8 mouse cellular contexts compared by ENCODE assay signal in genomic region chr5:113993031-113993486, GRCm38 (mm10). TPM values are rescaled to one million over a fixed set of nuclear protein-coding genes. Genes with fewer than 3 reads are reported as not detected.
DNase-seq lines count a peak whose midpoint lies in the region; ATAC-seq and TF ChIP-seq lines count a peak whose summit lies in the region.

No protein-coding gene starts in this region.

- H3K4me2 ChIP-seq in kidney, embryonic 16.5 days (replicated peaks; ENCODE audit: low read depth, low read length) = peak overlapping the region; percentile 86

- H3K4me3 ChIP-seq in cortical plate, adult 2 months (ENCODE audit: insufficient read depth, low read length) = peak overlapping the region; percentile 95
- H3K4me3 ChIP-seq in kidney, embryonic 16.5 days (ENCODE audit: low read length) = peak overlapping the region; percentile 91

- H3K9me3 ChIP-seq in kidney, embryonic 16.5 days (ENCODE audit: low read length) = no peaks in the 10 kb centered on the region

- H3K9ac ChIP-seq in kidney, embryonic 16.5 days (replicated peaks; ENCODE audit: low read length) = peak overlapping the region; percentile 95

- no peak for TF ChIP-seq CTCF in cortical plate, adult 2 months (IDR thresholded peaks at IDR 0.05; ENCODE audit: extremely low read depth, insufficient read depth, low read length)

- peak; percentile 64 to 85 for DNase-seq in adrenal gland, adult (ENCODE audit: inconsistent age in 2 of 2, low spot score in 1 of 2)
- DNase-seq in adrenal gland, adult 8-10 months = no peak
- peak; percentile 64 for DNase-seq in NIH3T3 (ENCODE audit: low read depth)
- DNase-seq in heart, adult 8-10 months (ENCODE audit: low spot score) = peak; percentile 33
- DNase-seq in lung, postnatal 14 days = peak; percentile 47
- peak; percentile 61 to 66 for DNase-seq in right cerebral cortex, postnatal 10 days (ENCODE audit: low spot score in 2 of 2)

- H3K4me1 ChIP-seq in cortical plate, adult 2 months (ENCODE audit: control insufficient read depth, insufficient read depth, low read length) = peaks cover 6% of the 10 kb centered on the region; the same call in 1 of the 2 replicates
- peaks cover 35% of the 10 kb centered on the region for H3K4me1 ChIP-seq in kidney, embryonic 16.5 days (ENCODE audit: insufficient read depth, low read length)

- TF ChIP-seq POLR2A in cortical plate, adult 2 months (IDR thresholded peaks at IDR 0.05; ENCODE audit: extremely low read depth, insufficient read depth, low read length) = no peak

- peak overlapping the region; percentile 51; the same call in 1 of the 2 replicates for H3K27ac ChIP-seq in cortical plate, adult 2 months (ENCODE audit: insufficient read depth, low read length)
- peak overlapping the region; percentile 96 for H3K27ac ChIP-seq in kidney, embryonic 16.5 days (ENCODE audit: low read length)

- H3K36me3 ChIP-seq in kidney, embryonic 16.5 days (ENCODE audit: insufficient read depth, low read length) = peaks cover 8% of the 10 kb centered on the region; the same call in 1 of the 2 replicates

- under 1% methylated on average over 22 of the region's 22 CpGs for WGBS in kidney, embryonic 16.5 days

- H3K27me3 ChIP-seq in kidney, embryonic 16.5 days (ENCODE audit: insufficient read depth, low read length) = no peaks in the 10 kb centered on the region

- ATAC-seq in kidney, embryonic 16.5 days (ENCODE audit: low FRiP score, low TSS enrichment) = peak; percentile 89

RNA-seq across cellular contexts. Expression of gene Ssh1, which starts 0.6 kb away (rescaled TPM):
- total RNA-seq in adrenal gland, adult 8-10 months (2022) = 10 to 100 TPM; 17.3 to 32.2 (median 23.3) TPM
- 9.8 and 10.3 TPM in 2 replicates for polyA plus RNA-seq in cortical plate, adult 2 months (2012; rRNA removed)
- total RNA-seq in heart, adult 8-10 months (2022) = 10 to 100 TPM; 12.3 to 16.8 (median 13.4) TPM
- 15.0 and 16.7 TPM in 2 replicates for polyA plus RNA-seq in kidney, embryonic 16.5 days (2015; fragmentation: Nextera tagmentation; extraction: Ambion mirVana)

RNA-seq across cellular contexts. Expression of gene Dao, which starts 10.4 kb away (rescaled TPM):
- not detected for total RNA-seq in adrenal gland, adult 8-10 months (2022)
- polyA plus RNA-seq in cortical plate, adult 2 months (2012; rRNA removed) = 0.06 TPM in 1 of 2 replicates, not detected in the other
- not detected for total RNA-seq in heart, adult 8-10 months (2022)
- 20.4 and 22.5 TPM in 2 replicates for polyA plus RNA-seq in kidney, embryonic 16.5 days (2015; fragmentation: Nextera tagmentation; extraction: Ambion mirVana)
